8 mouse cellular contexts compared by ENCODE assay signal in the genomic region with DNA sequence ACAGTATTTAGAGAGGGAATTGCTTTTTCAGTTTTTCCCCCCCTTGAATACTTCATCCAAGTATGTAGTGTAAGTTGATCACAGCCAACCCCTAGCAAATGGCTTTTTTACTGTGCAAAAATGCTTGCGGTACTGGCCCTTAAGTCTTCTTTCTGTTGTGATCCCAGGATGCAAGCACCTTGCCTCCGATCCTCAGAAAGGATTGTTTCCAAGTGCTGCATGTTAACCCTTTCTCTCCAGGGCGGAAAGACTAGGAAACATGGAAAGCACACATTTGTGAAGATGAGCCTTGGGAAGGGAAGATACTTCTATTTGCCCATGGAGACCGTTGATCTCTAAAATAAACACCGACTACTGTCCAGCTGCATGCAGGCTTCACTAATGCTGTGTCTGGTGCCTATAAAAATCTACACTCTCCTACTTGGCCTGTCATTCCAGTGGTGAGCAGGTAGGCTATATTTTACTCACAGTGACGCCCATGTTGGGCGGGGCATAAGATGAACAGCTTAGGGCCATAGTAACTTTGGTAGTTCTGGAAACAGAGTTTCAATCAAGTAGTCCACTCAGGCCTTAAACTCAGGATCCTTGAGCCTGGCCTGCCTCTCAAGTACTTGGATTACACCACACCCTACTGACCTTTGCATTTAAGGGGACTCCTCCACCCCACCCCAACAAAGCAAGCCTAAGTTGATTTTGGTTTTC. TPM values are rescaled to one million over a fixed set of nuclear protein-coding genes. Genes with fewer than 3 reads are reported as not detected.
DNase-seq lines count a peak whose midpoint lies in the region; ATAC-seq and TF ChIP-seq lines count a peak whose summit lies in the region.

No protein-coding gene starts in this region.

- H3K9me3 ChIP-seq in forebrain, embryonic 16.5 days (ENCODE audit: control insufficient read depth, low read length): no peaks in the 10 kb centered on the region
- H3K9me3 ChIP-seq in lung, embryonic 14.5 days (ENCODE audit: low read depth, low read length): no peaks in the 10 kb centered on the region
- no peaks in the 10 kb centered on the region for H3K9me3 ChIP-seq in stomach, embryonic 16.5 days (replicated peaks; ENCODE audit: control insufficient read depth, low read length)

- TF ChIP-seq CTCF in thymus, adult 2 months (IDR thresholded peaks at IDR 0.05; ENCODE audit: borderline replicate concordance, control insufficient read depth, extremely low read depth, insufficient read depth, low read length, poor library complexity): no peak
- TF ChIP-seq CTCF in lung, embryonic 14.5 days (IDR thresholded peaks at IDR 0.05; ENCODE audit: low read depth): no peak

- peaks cover 30% of the 10 kb centered on the region for H3K4me1 ChIP-seq in thymus, adult 2 months (replicated peaks; ENCODE audit: control insufficient read depth, insufficient read depth, low read length)
- peaks cover 18% of the 10 kb centered on the region for H3K4me1 ChIP-seq in forebrain, embryonic 16.5 days (replicated peaks; ENCODE audit: control insufficient read depth, insufficient read depth, low read length)
- H3K4me1 ChIP-seq in lung, embryonic 14.5 days (ENCODE audit: insufficient read depth): peaks cover 6% of the 10 kb centered on the region; the same call in 1 of the 2 replicates
- peaks cover 20% of the 10 kb centered on the region for H3K4me1 ChIP-seq in stomach, embryonic 16.5 days (ENCODE audit: control insufficient read depth, insufficient read depth, low read length)

- H3K4me3 ChIP-seq in thymus, adult 2 months (ENCODE audit: control insufficient read depth, insufficient read depth, low read length): no peak overlapping the region
- peak overlapping the region; percentile 61 for H3K4me3 ChIP-seq in forebrain, embryonic 16.5 days (replicated peaks; ENCODE audit: low read length)
- H3K4me3 ChIP-seq in lung, embryonic 14.5 days (ENCODE audit: low read depth, low read length): peak overlapping the region; percentile 87; the same call in 1 of the 2 replicates
- H3K4me3 ChIP-seq in stomach, embryonic 16.5 days (replicated peaks; ENCODE audit: low read length): 0 out of 2 replicates have a peak overlapping the region, but pooled peaks have one; percentile 40

- H3K36me3 ChIP-seq in thymus, adult 2 months (ENCODE audit: control insufficient read depth, insufficient read depth, low read length): peaks cover 7% of the 10 kb centered on the region; the same call in 1 of the 2 replicates
- H3K36me3 ChIP-seq in forebrain, embryonic 16.5 days (ENCODE audit: control insufficient read depth, insufficient read depth): 0 out of 2 replicates have a peak, but pooled peaks cover 2% of the 10 kb centered on the region
- H3K36me3 ChIP-seq in lung, embryonic 14.5 days (ENCODE audit: insufficient read depth): peaks cover 28% of the 10 kb centered on the region
- H3K36me3 ChIP-seq in stomach, embryonic 16.5 days (ENCODE audit: control insufficient read depth, insufficient read depth, low read length): no peaks in the 10 kb centered on the region

- no peak for TF ChIP-seq POLR2A in thymus, adult 2 months (IDR thresholded peaks at IDR 0.05; ENCODE audit: control insufficient read depth, extremely low read depth, insufficient read depth, low read length, poor library complexity)

- no peaks in the 10 kb centered on the region for H3K27me3 ChIP-seq in thymus, adult 2 months (ENCODE audit: control insufficient read depth, insufficient read depth, low read length)
- H3K27me3 ChIP-seq in forebrain, embryonic 16.5 days (replicated peaks; ENCODE audit: control insufficient read depth, insufficient read depth, low read length): no peaks in the 10 kb centered on the region
- no peaks in the 10 kb centered on the region for H3K27me3 ChIP-seq in lung, embryonic 14.5 days (ENCODE audit: insufficient read depth, low read length)
- H3K27me3 ChIP-seq in stomach, embryonic 16.5 days (ENCODE audit: control insufficient read depth, insufficient read depth, low read length): no peaks in the 10 kb centered on the region

- peak; percentile 23 for DNase-seq in thymus, postnatal 14 days
- no peak for DNase-seq in thymus, adult 2 months
- DNase-seq in lung, embryonic 14.5 days: peak; percentile 61
- no peak for DNase-seq in left cerebral cortex, adult 18-20 months (ENCODE audit: low spot score in 2 of 2)
- no peak for DNase-seq in adrenal gland, postnatal 25 days

- H3K9ac ChIP-seq in forebrain, embryonic 16.5 days (replicated peaks; ENCODE audit: low read depth, low read length): peak overlapping the region; percentile 82
- no peak overlapping the region for H3K9ac ChIP-seq in lung, embryonic 14.5 days
- peak overlapping the region; percentile 57; the same call in 1 of the 2 replicates for H3K9ac ChIP-seq in stomach, embryonic 16.5 days (ENCODE audit: low read length)

- no peak overlapping the region for H3K27ac ChIP-seq in thymus, adult 2 months (ENCODE audit: control insufficient read depth, insufficient read depth, low read length)
- H3K27ac ChIP-seq in forebrain, embryonic 16.5 days (ENCODE audit: low read length): peak overlapping the region; percentile 94
- H3K27ac ChIP-seq in lung, embryonic 14.5 days (ENCODE audit: low read depth): peak overlapping the region; percentile 71
- peak overlapping the region; percentile 50 for H3K27ac ChIP-seq in stomach, embryonic 16.5 days (ENCODE audit: low read length)

- peak; percentile 19 for ATAC-seq in forebrain, embryonic 16.5 days
- no peak for ATAC-seq in lung, embryonic 14.5 days (ENCODE audit: insufficient read depth)
- ATAC-seq in stomach, embryonic 16.5 days (ENCODE audit: insufficient read depth, low FRiP score): no peak
- ATAC-seq in inflammation-experienced regulatory T-cells, adult 6 months: no peak

- peak overlapping the region; percentile 77 for H3K4me2 ChIP-seq in forebrain, embryonic 16.5 days (ENCODE audit: low read length)
- H3K4me2 ChIP-seq in lung, embryonic 14.5 days: peak overlapping the region; percentile 75
- H3K4me2 ChIP-seq in stomach, embryonic 16.5 days (ENCODE audit: low read depth, low read length): peak overlapping the region; percentile 44

- 76% methylated on average over 7 of the region's 7 CpGs for WGBS in thymus, adult 2 months
- 19% methylated on average over 7 of the region's 7 CpGs for WGBS in forebrain, embryonic 16.5 days
- WGBS in lung, embryonic 14.5 days: 23% methylated on average over 7 of the region's 7 CpGs
- 30% methylated on average over 7 of the region's 7 CpGs for WGBS in stomach, embryonic 16.5 days

RNA-seq across cellular contexts. Expression of a gene that starts 5.6 kb away (rescaled TPM):
- 137 and 191 TPM in 2 replicates for polyA plus RNA-seq in thymus, adult 2 months (2012; rRNA removed)
- 224 and 276 TPM in 2 replicates for polyA plus RNA-seq in forebrain, embryonic 16.5 days (2015; fragmentation: Nextera tagmentation; extraction: Ambion mirVana)
- polyA plus RNA-seq in lung, embryonic 14.5 days (2014; fragmentation: Nextera tagmentation; extraction: Ambion mirVana): 93.2 and 97.5 TPM in 2 replicates
- polyA plus RNA-seq in stomach, embryonic 16.5 days (2015; fragmentation: Nextera tagmentation; extraction: Ambion mirVana): 12.5 and 16.8 TPM in 2 replicates
- total RNA-seq in left cerebral cortex, adult 18-20 months (2021): 10 to 100 TPM; 13.7 to 15.5 TPM
- total RNA-seq in adrenal gland, postnatal 25 days (2021): 32.8 and 33.5 TPM in 2 replicates
- polyA plus RNA-seq in inflammation-experienced regulatory T-cells, adult 6 months (2017; shearing (Covaris generic)): under 1 TPM in 2 of 3 experiments, not detected in 1; 0.08 to 0.15 TPM

Comparison
In these comparisons a context has a peak if more than half of its experiments do, and no peak if none do; other contexts are left out.
1. DNase-seq: peak in thymus, postnatal 14 days (single experiment) and lung, embryonic 14.5 days (single experiment); none in thymus, adult 2 months (single experiment), left cerebral cortex, adult 18-20 months (0 of 2) and adrenal gland, postnatal 25 days (single experiment).
2. RNA of a gene that starts 5.6 kb away (polyA plus RNA-seq): 224 to 276 TPM in forebrain, embryonic 16.5 days, 137 to 191 TPM in thymus, adult 2 months, 93.2 to 97.5 TPM in lung, embryonic 14.5 days and 12.5 to 16.8 TPM in stomach, embryonic 16.5 days; 0.08 to 0.15 TPM in inflammation-experienced regulatory T-cells, adult 6 months; every median in the first group is over 10 times any median in the second.
3. Peak in every context shown above with its lines, with median percentiles within 50 percentile points of each other: H3K4me2 ChIP-seq.